Mouse (Mus musculus): ENCODE measurements at regions not wholly inside any gene's neighbourhood (a gene's known extent, or its start where the extent isn't known, plus 50 kb on each side); places are given as distances from the start of the nearest gene placed in this dataset.

GRCm38 (mm10) chr1:128824916-128825683, 233.0 kb upstream of the Cxcr4 start:
- DNase-seq: no peak

- peak; percentile 43 to 70 for DNase-seq
Measured at GRCm38 (mm10) chr1:128824235-128824634, 232.1 kb upstream of the Cxcr4 start.

- no peak for DNase-seq
Measured at GRCm38 (mm10) chr1:128821991-128822390, 229.9 kb upstream of the Cxcr4 start.

- no peak for DNase-seq
Measured at GRCm38 (mm10) chr1:128820527-128820926, 228.4 kb upstream of the Cxcr4 start.

GRCm38 (mm10) chr1:128819611-128820010, 227.5 kb upstream of the Cxcr4 start:
- no peak for DNase-seq

- no peak for DNase-seq
Measured at GRCm38 (mm10) chr1:128813379-128813778, 221.3 kb upstream of the Cxcr4 start.

- no peak for DNase-seq
Measured at GRCm38 (mm10) chr1:128810860-128811259, 218.8 kb upstream of the Cxcr4 start.

GRCm38 (mm10) chr1:128810094-128810493, 218.0 kb upstream of the Cxcr4 start:
- DNase-seq: no peak

GRCm38 (mm10) chr1:128809601-128810000, 217.5 kb upstream of the Cxcr4 start:
- DNase-seq: no peak

- no peak for DNase-seq
Measured at GRCm38 (mm10) chr1:128808599-128808998, 216.5 kb upstream of the Cxcr4 start.

- no peak for DNase-seq
Measured at GRCm38 (mm10) chr1:128805687-128806653, 213.9 kb upstream of the Cxcr4 start.

- DNase-seq: no peak
Measured at GRCm38 (mm10) chr1:128803433-128804060, 211.5 kb upstream of the Cxcr4 start.

- no peak for DNase-seq
Measured at GRCm38 (mm10) chr1:128803058-128803432, 211.0 kb upstream of the Cxcr4 start.

- no peak for DNase-seq
Measured at GRCm38 (mm10) chr1:128798721-128799120, 206.6 kb upstream of the Cxcr4 start.

GRCm38 (mm10) chr1:128795654-128796053, 203.6 kb upstream of the Cxcr4 start:
- DNase-seq: no peak

- DNase-seq: peak; percentile 17 to 54
Measured at GRCm38 (mm10) chr1:128790881-128791280, 198.8 kb upstream of the Cxcr4 start.

- no peak for DNase-seq
Measured at GRCm38 (mm10) chr1:128789567-128790335, 197.7 kb upstream of the Cxcr4 start.

GRCm38 (mm10) chr1:128788227-128788626, 196.1 kb upstream of the Cxcr4 start:
- no peak for DNase-seq

- DNase-seq: peak in 1 of 2 experiments; percentile 53
Measured at GRCm38 (mm10) chr1:128786941-128787569, 195.0 kb upstream of the Cxcr4 start.

- no peak for DNase-seq
Measured at GRCm38 (mm10) chr1:128782286-128782685, 190.2 kb upstream of the Cxcr4 start.

- no peak for DNase-seq
Measured at GRCm38 (mm10) chr1:128781871-128782270, 189.8 kb upstream of the Cxcr4 start.

- DNase-seq: no peak
Measured at GRCm38 (mm10) chr1:128781311-128781710, 189.2 kb upstream of the Cxcr4 start.

Data from thymus, adult 18-20 months (tissue).